Mouse (Mus musculus): ENCODE data around the gene Akap11. TPM values are rescaled to one million over a fixed set of nuclear protein-coding genes. Genes with fewer than 3 reads are reported as not detected.
A peak's percentile ranks its signal among the peaks of the same experiment; 100 is the strongest.

Gene Akap11
- polyA plus RNA-seq, 1 experiment from 2014 or later, result 6.0 TPM

DNA sequence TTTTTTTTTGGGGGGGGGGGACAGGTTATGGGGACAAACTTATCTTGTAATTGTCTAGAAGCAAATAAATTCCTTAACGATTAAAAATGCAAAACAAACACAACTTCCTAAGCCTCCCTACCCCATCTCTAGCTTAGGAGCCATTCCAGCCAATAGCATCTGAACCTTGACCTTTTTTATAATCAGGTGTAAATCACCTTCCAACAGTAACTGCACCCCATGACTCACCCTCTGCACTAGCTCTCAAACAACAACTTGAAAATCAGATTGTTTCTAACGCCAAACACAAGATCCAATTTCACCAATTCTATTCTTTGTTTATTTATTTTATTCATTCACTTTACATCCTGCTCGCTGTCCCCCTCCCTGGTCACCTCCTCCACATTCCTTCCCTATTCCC is 10.1 kb downstream of the Akap11 start:
- Histone ChIP-seq H3K36me3 (ENCODE audit: control insufficient read depth, insufficient read depth, low read length) (no peaks in the 10 kb centered on the region), H3K4me1 (replicated peaks; ENCODE audit: control insufficient read depth, insufficient read depth) (peaks cover 8% of the 10 kb centered on the region; the same call in 1 of the 2 replicates), H3K9me3 (ENCODE audit: control insufficient read depth, low read length) (no peaks in the 10 kb centered on the region), H3K9ac (ENCODE audit: low read length) (no peak overlapping the region), H3K27me3 (ENCODE audit: control insufficient read depth, insufficient read depth, low read length) (no peaks in the 10 kb centered on the region), H3K4me3 (ENCODE audit: low read depth, low read length) (no peak overlapping the region), H3K4me2 (replicated peaks; ENCODE audit: low read depth) (no peak overlapping the region), H3K27ac (replicated peaks) (no peak overlapping the region)
- 27% methylated on average over 3 of the region's 3 CpGs for WGBS
- TF ChIP-seq EP300 (optimal IDR thresholded peaks at IDR 0.05), result no peak
- TF ChIP-seq CTCF (IDR thresholded peaks at IDR 0.05; ENCODE audit: low read depth), result no peak
- peak; percentile 35; the same call in 1 of the 2 replicates for ATAC-seq (ENCODE audit: low FRiP score, low TSS enrichment)
- no peak for DNase-seq (ENCODE audit: low spot score)

DNA sequence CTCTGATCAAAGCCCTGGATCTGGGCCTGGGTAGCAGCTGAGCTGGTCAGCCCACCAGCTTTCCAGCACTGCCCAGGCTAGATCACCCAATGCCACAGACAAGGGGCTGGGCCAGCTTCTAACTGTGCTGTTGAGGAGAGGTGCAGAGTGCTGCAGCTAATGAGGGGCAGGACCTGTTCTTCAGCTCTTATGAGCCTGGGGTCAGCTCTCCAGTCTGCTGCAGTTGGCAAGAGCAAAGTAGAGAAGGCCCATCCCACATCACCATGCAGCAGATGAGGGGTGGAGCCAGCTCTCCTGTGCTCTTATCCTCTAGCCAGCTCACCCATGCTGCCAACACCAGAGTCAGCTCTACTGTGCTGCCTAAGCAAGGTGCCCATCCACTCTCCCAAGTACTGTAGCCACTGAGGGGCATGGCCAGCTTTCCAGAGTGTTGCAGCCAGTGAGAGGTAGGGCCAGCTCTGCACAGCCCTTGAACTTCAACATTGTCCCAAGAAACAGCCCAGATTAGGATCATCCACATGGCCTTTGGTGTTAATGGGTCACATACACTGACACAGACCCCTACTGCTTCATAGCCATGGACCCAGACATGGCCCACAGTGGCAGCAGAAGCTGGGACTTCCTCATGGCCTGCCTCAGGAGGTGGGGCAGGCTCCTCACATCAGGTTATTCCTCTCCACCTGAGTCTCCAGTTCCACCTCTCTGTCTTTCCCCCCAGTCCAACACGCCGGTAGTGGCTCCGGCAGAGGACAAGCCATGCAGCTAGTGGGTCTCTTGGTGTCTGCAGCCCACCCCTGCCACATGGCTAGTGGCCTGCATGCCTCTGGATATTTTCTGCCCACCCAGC is 10.8 kb downstream of the Akap11 start:
- no peaks in the 10 kb centered on the region for H3K36me3 ChIP-seq (ENCODE audit: control insufficient read depth, insufficient read depth, low read length)
- peaks cover 8% of the 10 kb centered on the region; the same call in 1 of the 2 replicates for H3K4me1 ChIP-seq (replicated peaks; ENCODE audit: control insufficient read depth, insufficient read depth)
- no peak for TF ChIP-seq CTCF (IDR thresholded peaks at IDR 0.05; ENCODE audit: low read depth)
- TF ChIP-seq EP300 (optimal IDR thresholded peaks at IDR 0.05), result no peak
- no peaks in the 10 kb centered on the region for H3K27me3 ChIP-seq (ENCODE audit: control insufficient read depth, insufficient read depth, low read length)
- peak; percentile 54 for ATAC-seq (ENCODE audit: low FRiP score, low TSS enrichment)
- H3K9me3 ChIP-seq (ENCODE audit: control insufficient read depth, low read length), result no peaks in the 10 kb centered on the region
- H3K9ac ChIP-seq (ENCODE audit: low read length), result no peak overlapping the region
- H3K4me3 ChIP-seq (ENCODE audit: low read depth, low read length), result no peak overlapping the region
- peak; percentile 20 for DNase-seq (ENCODE audit: low spot score)
- no peak overlapping the region for H3K4me2 ChIP-seq (replicated peaks; ENCODE audit: low read depth)
- 88% methylated on average over 3 of the region's 3 CpGs for WGBS
- 0 out of 2 replicates have a peak overlapping the region, but pooled peaks have one; percentile 13 for H3K27ac ChIP-seq (replicated peaks)

DNA sequence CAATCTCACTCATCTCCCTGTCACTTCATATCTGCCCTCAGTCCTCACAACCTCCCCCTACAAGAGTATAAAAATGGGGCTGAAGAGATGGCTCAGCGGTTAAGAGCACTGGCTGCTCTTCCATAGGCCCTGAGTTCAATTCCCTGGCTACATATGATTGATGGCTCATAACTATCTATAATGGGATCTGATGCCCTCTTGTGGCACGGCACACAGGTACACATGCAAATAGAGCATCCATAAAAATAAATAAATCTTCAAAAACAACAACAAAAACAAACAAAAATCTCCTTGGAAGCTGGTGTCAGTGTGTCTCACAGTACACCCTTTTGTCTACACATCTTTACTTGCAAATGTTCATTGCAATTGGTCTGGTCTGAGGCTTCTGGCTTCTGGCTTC is 11.5 kb downstream of the Akap11 start:
- no peaks in the 10 kb centered on the region for H3K36me3 ChIP-seq (ENCODE audit: control insufficient read depth, insufficient read depth, low read length)
- peaks cover 8% of the 10 kb centered on the region; the same call in 1 of the 2 replicates for H3K4me1 ChIP-seq (replicated peaks; ENCODE audit: control insufficient read depth, insufficient read depth)
- no peak overlapping the region for H3K4me2 ChIP-seq (replicated peaks; ENCODE audit: low read depth)
- WGBS, result 89% methylated on average over 2 of the region's 2 CpGs
- no peaks in the 10 kb centered on the region for H3K9me3 ChIP-seq (ENCODE audit: control insufficient read depth, low read length)
- ATAC-seq (ENCODE audit: low FRiP score, low TSS enrichment), result no peak
- no peak for DNase-seq (ENCODE audit: low spot score)
- no peak overlapping the region for H3K27ac ChIP-seq (replicated peaks)
- no peaks in the 10 kb centered on the region for H3K27me3 ChIP-seq (ENCODE audit: control insufficient read depth, insufficient read depth, low read length)
- no peak for TF ChIP-seq EP300 (optimal IDR thresholded peaks at IDR 0.05)
- TF ChIP-seq CTCF (IDR thresholded peaks at IDR 0.05; ENCODE audit: low read depth), result peak; percentile 23; the same call in 1 of the 2 replicates
- no peak overlapping the region for H3K9ac ChIP-seq (ENCODE audit: low read length)
- no peak overlapping the region for H3K4me3 ChIP-seq (ENCODE audit: low read depth, low read length)

DNA sequence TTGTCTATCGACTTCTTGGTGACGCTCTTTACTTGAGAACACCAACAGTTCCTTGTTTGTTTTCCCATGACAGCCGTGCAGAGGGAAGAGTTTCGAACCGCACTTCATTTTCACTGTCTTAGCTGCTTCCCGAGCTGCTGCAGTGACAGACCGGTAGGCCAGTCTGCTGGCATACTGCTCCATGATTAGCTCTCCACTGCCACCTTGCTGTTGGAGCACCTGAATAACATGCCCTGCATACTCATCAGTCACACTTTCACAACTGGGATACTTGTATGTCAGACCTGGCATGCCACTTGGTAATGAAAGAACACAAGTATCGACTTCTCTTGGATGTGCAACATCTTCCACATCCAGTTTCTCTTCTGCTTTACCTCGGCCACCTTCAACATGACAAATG is 25.9 kb downstream of the Akap11 start:
- H3K9me3 ChIP-seq (ENCODE audit: control insufficient read depth, low read length), result no peaks in the 10 kb centered on the region
- DNase-seq (ENCODE audit: low spot score) (peak; percentile 32), ATAC-seq (ENCODE audit: low FRiP score, low TSS enrichment) (no peak)
- H3K27ac ChIP-seq (replicated peaks), result no peak overlapping the region
- 76% methylated on average over 9 of the region's 9 CpGs for WGBS
- no peak for TF ChIP-seq EP300 (optimal IDR thresholded peaks at IDR 0.05)
- TF ChIP-seq CTCF (IDR thresholded peaks at IDR 0.05; ENCODE audit: low read depth), result peak; percentile 65
- H3K9ac ChIP-seq (ENCODE audit: low read length), result no peak overlapping the region
- H3K4me2 ChIP-seq (replicated peaks; ENCODE audit: low read depth), result no peak overlapping the region
- H3K36me3 ChIP-seq (ENCODE audit: control insufficient read depth, insufficient read depth, low read length), result peaks cover 17% of the 10 kb centered on the region
- H3K4me1 ChIP-seq (replicated peaks; ENCODE audit: control insufficient read depth, insufficient read depth), result no peaks in the 10 kb centered on the region
- H3K27me3 ChIP-seq (ENCODE audit: control insufficient read depth, insufficient read depth, low read length), result no peaks in the 10 kb centered on the region
- H3K4me3 ChIP-seq (ENCODE audit: low read depth, low read length), result no peak overlapping the region

DNA sequence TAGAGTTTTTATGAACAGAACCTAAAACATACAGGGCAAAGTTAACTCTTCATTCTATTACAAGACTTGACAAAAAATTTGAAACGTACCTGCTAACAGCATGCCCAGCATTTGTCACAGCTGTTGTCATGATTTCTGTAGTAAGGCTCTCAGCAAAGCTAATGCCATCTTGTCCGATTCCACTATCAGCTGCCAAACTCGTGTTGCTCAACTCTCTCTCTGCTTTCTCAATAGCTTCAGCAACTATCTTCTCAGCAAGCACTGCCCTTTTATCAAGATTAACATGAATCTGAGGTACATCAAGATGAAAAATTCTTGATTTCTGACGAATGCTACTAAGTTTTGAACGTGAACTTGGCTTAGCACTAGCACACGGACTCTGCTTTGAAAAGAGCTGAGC is 26.8 kb downstream of the Akap11 start:
- no peak overlapping the region for H3K9ac ChIP-seq (ENCODE audit: low read length)
- TF ChIP-seq CTCF (IDR thresholded peaks at IDR 0.05; ENCODE audit: low read depth), result no peak
- no peak for TF ChIP-seq EP300 (optimal IDR thresholded peaks at IDR 0.05)
- H3K36me3 ChIP-seq (ENCODE audit: control insufficient read depth, insufficient read depth, low read length), result peaks cover 17% of the 10 kb centered on the region
- H3K4me2 ChIP-seq (replicated peaks; ENCODE audit: low read depth), result no peak overlapping the region
- no peak overlapping the region for H3K4me3 ChIP-seq (ENCODE audit: low read depth, low read length)
- WGBS, result 92% methylated on average over 6 of the region's 6 CpGs
- H3K4me1 ChIP-seq (replicated peaks; ENCODE audit: control insufficient read depth, insufficient read depth), result no peaks in the 10 kb centered on the region
- no peaks in the 10 kb centered on the region for H3K27me3 ChIP-seq (ENCODE audit: control insufficient read depth, insufficient read depth, low read length)
- H3K9me3 ChIP-seq (ENCODE audit: control insufficient read depth, low read length), result no peaks in the 10 kb centered on the region
- ATAC-seq (ENCODE audit: low FRiP score, low TSS enrichment), result no peak
- no peak overlapping the region for H3K27ac ChIP-seq (replicated peaks)
- no peak for DNase-seq (ENCODE audit: low spot score)

DNA sequence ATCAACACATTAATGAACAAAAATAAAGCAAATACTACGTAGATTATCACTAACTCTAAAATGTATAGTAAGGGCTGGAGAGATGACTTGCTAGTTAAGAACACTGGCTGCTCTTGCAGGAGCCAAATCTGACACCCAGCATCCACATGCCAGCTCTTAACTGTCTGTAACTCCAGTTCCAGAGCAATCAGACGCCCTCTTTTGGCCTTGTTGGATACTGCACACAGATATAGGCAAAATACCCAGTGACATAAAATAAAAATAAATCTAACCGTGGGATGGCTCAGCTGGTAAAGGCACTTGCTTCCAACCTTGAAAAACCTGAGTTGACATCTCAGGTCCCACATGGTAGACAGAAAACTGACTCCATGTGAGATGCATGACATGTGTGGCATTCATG is 36.0 kb downstream of the Akap11 start:
- Histone ChIP-seq H3K36me3 (ENCODE audit: control insufficient read depth, insufficient read depth, low read length) (peaks cover 3% of the 10 kb centered on the region; the same call in 1 of the 2 replicates), H3K4me3 (ENCODE audit: low read depth, low read length) (no peak overlapping the region), H3K27me3 (ENCODE audit: control insufficient read depth, insufficient read depth, low read length) (no peaks in the 10 kb centered on the region), H3K9me3 (ENCODE audit: control insufficient read depth, low read length) (no peaks in the 10 kb centered on the region), H3K27ac (replicated peaks) (no peak overlapping the region), H3K4me2 (replicated peaks; ENCODE audit: low read depth) (no peak overlapping the region), H3K4me1 (replicated peaks; ENCODE audit: control insufficient read depth, insufficient read depth) (no peaks in the 10 kb centered on the region), H3K9ac (ENCODE audit: low read length) (no peak overlapping the region)
- ATAC-seq (ENCODE audit: low FRiP score, low TSS enrichment), result no peak
- TF ChIP-seq CTCF (IDR thresholded peaks at IDR 0.05; ENCODE audit: low read depth) (0 out of 2 replicates have a peak, but pooled peaks have one; percentile 26), EP300 (optimal IDR thresholded peaks at IDR 0.05) (no peak)
- WGBS, result 74% methylated on average over 3 of the region's 3 CpGs
- no peak for DNase-seq (ENCODE audit: low spot score)

Data from stomach, postnatal 0 days (tissue).